Mouse (Mus musculus) urinary bladder, postnatal 25 days (tissue): ENCODE measurements around the gene Dmrtc1a.
"Not testable (repeated sequence)": the region's sequence is repeated elsewhere in the genome, so short reads cannot be mapped to it uniquely, and the experiment has no call there.

Experiments used
- DNase-seq: peaks from one replicate; pipeline ENCODE4 v3.0.0; 2022; ENCODE audit warnings: low spot score

The Dmrtc1a gene

GRCm38 (mm10) chrX:102908587-102908986, at the start of gene Dmrtc1a, which contains the start of gene 1700011M02Rik:
Dmrtc1a (minus strand) TSS chrX:102908687.
1700011M02Rik (plus strand) TSS chrX:102908905.
- not testable (repeated sequence) for DNase-seq

- DNase-seq = not testable (repeated sequence)
These were observed 41.6 kb upstream of the Dmrtc1a start for GRCm38 (mm10) chrX:102950136-102950535.

- DNase-seq = no peak
These were observed 28.3 kb upstream of the Dmrtc1a start for GRCm38 (mm10) chrX:102936743-102937142.

- DNase-seq = no peak
These were observed 25.9 kb upstream of the Dmrtc1a start for GRCm38 (mm10) chrX:102934395-102934764.

GRCm38 (mm10) chrX:102933571-102934394, 25.3 kb upstream of the Dmrtc1a start:
- DNase-seq = peak; percentile 43

- no peak for DNase-seq
These were observed 24.6 kb upstream of the Dmrtc1a start for GRCm38 (mm10) chrX:102932992-102933570.

- not testable (repeated sequence) for DNase-seq
These were observed 19.6 kb upstream of the Dmrtc1a start, which contains the start of gene 1700018G05Rik for GRCm38 (mm10) chrX:102928072-102928471. 1700018G05Rik (plus strand) TSS chrX:102928372.

GRCm38 (mm10) chrX:102926707-102927106, 18.2 kb upstream of the Dmrtc1a start:
- DNase-seq = peak; percentile 21

- DNase-seq = not testable (repeated sequence)
These were observed 6.3 kb upstream of the Dmrtc1a start for GRCm38 (mm10) chrX:102914823-102915222.

- no peak for DNase-seq
These were observed 40.6 kb downstream of the Dmrtc1a start, which contains the start of gene 1700031F05Rik for GRCm38 (mm10) chrX:102867871-102868270. 1700031F05Rik (minus strand) TSS chrX:102867971.

- not testable (repeated sequence) for DNase-seq
These were observed 54.0 kb downstream of the Dmrtc1a start, which contains the start of gene Dmrtc1c2 for GRCm38 (mm10) chrX:102854516-102854915. Dmrtc1c2 (minus strand) TSS chrX:102854616.
